Mouse (Mus musculus): ENCODE measurements around the gene Cnnm4. TPM values are rescaled to one million over a fixed set of nuclear protein-coding genes. Genes with fewer than 3 reads are reported as not detected.

Gene Cnnm4
- polyA plus RNA-seq, 1 experiment from 2014 or later: 3.8 TPM

DNA sequence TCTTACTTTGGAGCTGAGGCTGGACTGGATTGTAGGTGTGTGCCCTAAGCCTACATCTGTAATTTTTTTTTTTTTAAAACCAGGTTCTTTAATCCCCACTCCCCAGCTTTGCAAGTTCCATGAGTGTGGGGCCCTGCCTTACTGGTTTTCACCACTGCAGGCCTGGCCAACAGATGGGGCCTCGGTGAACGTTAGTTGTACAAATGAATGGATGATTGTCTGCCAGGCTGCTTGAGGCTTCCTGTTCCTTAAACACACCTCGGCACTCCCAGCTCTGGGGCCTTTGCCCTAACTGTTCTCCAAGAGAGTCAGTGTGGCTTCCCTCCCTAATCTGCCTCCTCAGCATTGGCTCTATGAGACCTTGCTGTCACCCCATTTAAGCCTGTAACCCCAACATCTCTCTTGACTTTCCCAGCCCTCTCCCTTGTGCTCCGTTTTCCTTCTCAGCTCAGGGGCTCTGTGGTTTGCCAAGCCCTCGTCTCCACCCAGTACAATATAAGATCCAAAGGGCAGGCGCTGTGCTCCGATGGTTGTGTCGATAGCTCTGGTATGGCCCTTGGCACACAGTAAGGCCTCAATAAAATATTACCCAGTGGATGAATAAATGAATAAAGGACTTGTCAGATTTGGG, 4.2 kb downstream of the Cnnm4 start:
- Histone ChIP-seq H3K27ac (no peak overlapping the region), H3K27me3 (replicated peaks) (peaks cover 22% of the 10 kb centered on the region), H3K36me3 (no peaks in the 10 kb centered on the region), H3K4me1 (peaks cover 54% of the 10 kb centered on the region), H3K4me2 (peak overlapping the region; percentile 6; the same call in 1 of the 2 replicates), H3K4me3 (no peak overlapping the region), H3K9ac (no peak overlapping the region), H3K9me3 (replicated peaks) (no peaks in the 10 kb centered on the region)
- ATAC-seq: no peak
- 47% methylated on average over 8 of the region's 8 CpGs for WGBS (ENCODE audit: insufficient replicate concordance)

DNA sequence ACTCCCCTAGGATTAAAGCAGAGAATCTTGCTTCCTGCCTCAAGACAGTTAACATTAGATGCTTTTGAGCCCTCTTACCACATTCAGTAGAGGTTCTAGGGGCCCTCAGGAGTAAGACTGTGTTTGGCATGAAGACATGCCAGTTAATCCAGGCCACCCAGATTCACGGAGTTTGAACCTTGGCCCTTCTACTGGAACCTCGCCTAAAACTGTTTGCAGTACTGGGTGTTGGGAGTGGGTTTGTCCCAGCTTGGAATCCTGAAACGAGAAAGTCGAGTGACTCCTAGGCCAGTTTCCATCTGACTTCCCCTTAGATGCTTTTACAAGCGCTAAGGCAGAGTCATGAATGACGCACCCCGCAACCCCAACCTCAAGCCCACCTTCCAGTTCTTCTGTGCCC, 5.0 kb downstream of the Cnnm4 start:
- Histone ChIP-seq H3K4me2 (no peak overlapping the region), H3K27ac (no peak overlapping the region), H3K27me3 (replicated peaks) (peaks cover 22% of the 10 kb centered on the region), H3K4me1 (peaks cover 54% of the 10 kb centered on the region), H3K9me3 (replicated peaks) (no peaks in the 10 kb centered on the region), H3K36me3 (no peaks in the 10 kb centered on the region), H3K4me3 (no peak overlapping the region), H3K9ac (no peak overlapping the region)
- ATAC-seq: no peak
- 69% methylated on average over 7 of the region's 7 CpGs for WGBS (ENCODE audit: insufficient replicate concordance)

DNA sequence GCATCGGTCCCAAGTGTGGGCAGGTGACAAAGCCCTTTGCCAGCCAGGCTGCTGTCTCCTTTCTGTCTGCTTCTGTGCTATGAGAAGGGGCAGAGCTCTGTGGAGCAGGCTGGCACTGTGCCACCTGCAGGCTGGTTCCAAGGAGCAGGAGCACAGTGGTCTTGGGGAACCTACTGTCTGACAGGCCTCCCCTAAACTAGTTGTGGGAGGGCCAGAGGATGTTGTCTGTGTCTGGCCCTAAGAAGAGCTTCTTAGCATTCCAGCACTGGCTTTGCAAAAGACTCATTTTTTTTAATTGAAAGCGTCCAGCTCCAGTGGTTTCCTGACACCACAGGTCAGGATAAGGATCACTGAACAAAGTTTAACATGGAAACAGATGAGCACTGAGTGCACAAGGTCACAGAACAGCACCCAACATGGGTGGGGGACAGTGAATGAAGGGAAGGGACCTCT, 6.9 kb downstream of the Cnnm4 start:
- Histone ChIP-seq H3K4me1 (peaks cover 43% of the 10 kb centered on the region), H3K9me3 (replicated peaks) (no peaks in the 10 kb centered on the region), H3K36me3 (no peaks in the 10 kb centered on the region), H3K27ac (no peak overlapping the region), H3K4me3 (no peak overlapping the region), H3K4me2 (no peak overlapping the region), H3K27me3 (replicated peaks) (peaks cover 6% of the 10 kb centered on the region), H3K9ac (no peak overlapping the region)
- ATAC-seq: no peak
- 71% methylated on average over 2 of the region's 2 CpGs for WGBS (ENCODE audit: insufficient replicate concordance)

- Histone ChIP-seq H3K9me3 (replicated peaks) (no peaks in the 10 kb centered on the region), H3K4me1 (peaks cover 25% of the 10 kb centered on the region), H3K9ac (no peak overlapping the region), H3K27ac (no peak overlapping the region), H3K4me3 (no peak overlapping the region), H3K4me2 (no peak overlapping the region), H3K27me3 (replicated peaks) (no peaks in the 10 kb centered on the region), H3K36me3 (no peaks in the 10 kb centered on the region)
- WGBS (ENCODE audit: insufficient replicate concordance): 74% methylated on average over 12 of the region's 12 CpGs
- no peak for ATAC-seq
Observed at GRCm38 (mm10) chr1:36479903-36480899, 8.8 kb downstream of the Cnnm4 start.

GRCm38 (mm10) chr1:36483825-36484224, 12.4 kb downstream of the Cnnm4 start:
- H3K4me3 ChIP-seq: no peak overlapping the region
- H3K4me2 ChIP-seq: no peak overlapping the region
- no peak overlapping the region for H3K27ac ChIP-seq
- 62% methylated on average over 4 of the region's 4 CpGs for WGBS (ENCODE audit: insufficient replicate concordance)
- H3K9me3 ChIP-seq (replicated peaks): no peaks in the 10 kb centered on the region
- ATAC-seq: peak; percentile 37
- no peaks in the 10 kb centered on the region for H3K36me3 ChIP-seq
- H3K4me1 ChIP-seq: peaks cover 8% of the 10 kb centered on the region
- H3K9ac ChIP-seq: no peak overlapping the region
- no peaks in the 10 kb centered on the region for H3K27me3 ChIP-seq (replicated peaks)

- WGBS (ENCODE audit: insufficient replicate concordance): 64% methylated on average over 7 of the region's 7 CpGs
- no peaks in the 10 kb centered on the region for H3K27me3 ChIP-seq (replicated peaks)
- no peak overlapping the region for H3K27ac ChIP-seq
- H3K36me3 ChIP-seq: no peaks in the 10 kb centered on the region
- peaks cover 8% of the 10 kb centered on the region for H3K4me1 ChIP-seq
- H3K9me3 ChIP-seq (replicated peaks): no peaks in the 10 kb centered on the region
- no peak overlapping the region for H3K4me3 ChIP-seq
- no peak overlapping the region for H3K9ac ChIP-seq
- ATAC-seq: no peak
- H3K4me2 ChIP-seq: no peak overlapping the region
Observed at GRCm38 (mm10) chr1:36485080-36485479, 13.7 kb downstream of the Cnnm4 start.

DNA sequence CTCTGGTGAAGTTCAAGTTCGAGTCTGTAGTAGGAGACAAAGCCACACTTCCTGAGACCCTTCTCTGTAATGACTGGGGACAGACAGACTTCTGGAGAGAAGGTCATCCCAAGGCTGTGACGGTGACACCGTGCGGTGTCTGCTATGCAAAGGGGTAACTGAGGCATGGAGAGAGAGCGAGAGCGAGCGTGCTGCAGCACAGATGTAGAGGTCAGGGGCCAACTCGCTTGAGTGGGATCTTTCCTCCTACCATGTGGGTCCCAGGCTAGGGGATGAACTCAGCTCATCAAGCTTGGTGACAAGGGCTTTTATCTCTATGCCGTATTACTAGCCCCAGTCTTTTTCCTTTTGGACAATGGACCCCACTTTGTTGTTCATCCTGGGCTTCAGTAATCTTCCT, 15.7 kb downstream of the Cnnm4 start:
- Histone ChIP-seq H3K9me3 (replicated peaks) (no peaks in the 10 kb centered on the region), H3K9ac (no peak overlapping the region), H3K4me2 (no peak overlapping the region), H3K4me3 (no peak overlapping the region), H3K4me1 (peaks cover 6% of the 10 kb centered on the region), H3K27me3 (replicated peaks) (no peaks in the 10 kb centered on the region), H3K27ac (no peak overlapping the region), H3K36me3 (no peaks in the 10 kb centered on the region)
- WGBS (ENCODE audit: insufficient replicate concordance): 75% methylated on average over 9 of the region's 9 CpGs
- no peak for ATAC-seq

DNA sequence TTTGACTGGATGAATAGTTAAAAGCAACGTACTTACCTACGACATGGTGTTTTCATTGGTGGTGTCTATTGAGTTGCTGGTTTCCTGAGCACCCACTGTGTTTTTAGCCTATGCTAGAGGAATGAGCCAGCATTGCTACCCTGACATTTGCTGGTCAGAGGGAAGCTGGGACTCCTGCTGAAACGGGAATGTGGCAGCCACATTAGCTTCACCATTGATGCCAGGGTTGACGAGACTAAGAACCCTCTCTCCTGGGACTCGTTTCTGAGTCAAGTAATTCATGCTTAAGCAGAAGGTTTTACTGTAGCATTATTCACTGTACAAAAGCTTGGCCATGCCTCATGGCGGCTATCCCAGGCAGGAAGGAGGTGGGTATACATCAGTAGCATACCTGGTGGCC, 18.2 kb downstream of the Cnnm4 start:
- no peak for ATAC-seq
- 69% methylated on average over 6 of the region's 6 CpGs for WGBS (ENCODE audit: insufficient replicate concordance)
- no peak overlapping the region for H3K9ac ChIP-seq
- no peak overlapping the region for H3K4me3 ChIP-seq
- H3K36me3 ChIP-seq: no peaks in the 10 kb centered on the region
- no peaks in the 10 kb centered on the region for H3K4me1 ChIP-seq
- no peaks in the 10 kb centered on the region for H3K27me3 ChIP-seq (replicated peaks)
- no peaks in the 10 kb centered on the region for H3K9me3 ChIP-seq (replicated peaks)
- no peak overlapping the region for H3K27ac ChIP-seq
- H3K4me2 ChIP-seq: no peak overlapping the region

DNA sequence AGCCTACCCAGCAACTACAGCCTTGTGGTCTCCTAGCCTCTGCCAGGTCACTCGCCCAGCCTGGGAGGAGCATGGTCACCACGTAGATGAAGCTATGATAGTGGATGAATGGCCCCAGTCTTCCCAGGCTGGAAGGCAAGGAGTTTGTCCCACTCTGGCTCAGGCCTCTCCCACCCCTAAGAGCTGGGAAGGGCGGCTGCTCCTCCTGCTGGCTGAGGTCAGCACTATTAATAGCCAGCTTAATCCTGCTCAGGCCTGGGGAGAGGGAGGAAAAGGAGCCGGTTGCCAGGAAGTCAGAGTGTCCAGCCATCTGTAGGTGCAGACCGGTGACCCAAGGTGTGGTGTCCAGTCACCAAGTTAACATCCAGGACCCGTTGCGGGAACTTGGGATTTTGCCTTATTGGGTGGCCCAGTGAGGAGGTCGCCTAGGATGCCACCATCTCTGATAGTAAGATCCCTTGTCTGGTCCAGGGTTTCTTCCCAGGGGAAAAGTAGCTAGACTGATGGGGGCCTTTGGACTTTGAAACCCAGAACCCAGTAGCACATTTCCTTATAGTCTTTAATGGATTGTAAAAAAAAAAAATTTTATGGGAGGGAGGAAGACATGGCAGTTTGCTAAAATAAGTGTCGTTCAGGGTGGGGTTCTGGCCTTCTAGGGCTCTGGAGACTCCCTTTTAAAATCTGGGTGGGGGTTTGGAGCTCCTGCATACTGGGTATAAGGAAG, 21.2 kb downstream of the Cnnm4 start:
- Histone ChIP-seq H3K4me1 (no peaks in the 10 kb centered on the region), H3K4me2 (no peak overlapping the region), H3K9me3 (replicated peaks) (no peaks in the 10 kb centered on the region), H3K4me3 (no peak overlapping the region), H3K36me3 (no peaks in the 10 kb centered on the region), H3K27me3 (replicated peaks) (no peaks in the 10 kb centered on the region), H3K9ac (no peak overlapping the region), H3K27ac (no peak overlapping the region)
- ATAC-seq: 0 out of 2 replicates have a peak, but pooled peaks have one; percentile 30
- WGBS (ENCODE audit: insufficient replicate concordance): 52% methylated on average over 9 of the region's 9 CpGs

DNA sequence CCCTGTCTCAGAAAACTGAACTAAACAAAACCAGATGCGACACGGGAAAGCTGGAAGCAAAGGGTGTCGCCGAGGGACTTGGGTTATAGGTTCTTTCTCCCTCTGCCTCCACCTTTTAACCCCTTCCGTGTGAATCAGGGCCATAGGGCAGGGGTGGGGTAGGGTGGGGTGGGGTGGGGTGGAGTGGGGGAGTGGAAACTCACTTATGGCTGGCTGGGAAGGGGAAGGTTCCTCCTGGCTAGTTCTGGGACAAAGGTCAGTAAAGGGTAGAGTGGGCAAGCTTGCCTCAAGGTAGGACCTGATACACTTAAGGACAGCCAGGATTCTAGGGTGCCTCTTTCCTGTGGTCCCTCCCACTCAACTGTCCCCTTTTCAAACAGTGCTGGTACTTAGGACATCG, 21.9 kb downstream of the Cnnm4 start:
- ATAC-seq: no peak
- WGBS (ENCODE audit: insufficient replicate concordance): 69% methylated on average over 6 of the region's 6 CpGs
- H3K4me2 ChIP-seq: no peak overlapping the region
- H3K36me3 ChIP-seq: no peaks in the 10 kb centered on the region
- no peak overlapping the region for H3K27ac ChIP-seq
- no peaks in the 10 kb centered on the region for H3K9me3 ChIP-seq (replicated peaks)
- H3K9ac ChIP-seq: no peak overlapping the region
- no peaks in the 10 kb centered on the region for H3K27me3 ChIP-seq (replicated peaks)
- no peaks in the 10 kb centered on the region for H3K4me1 ChIP-seq
- H3K4me3 ChIP-seq: no peak overlapping the region

DNA sequence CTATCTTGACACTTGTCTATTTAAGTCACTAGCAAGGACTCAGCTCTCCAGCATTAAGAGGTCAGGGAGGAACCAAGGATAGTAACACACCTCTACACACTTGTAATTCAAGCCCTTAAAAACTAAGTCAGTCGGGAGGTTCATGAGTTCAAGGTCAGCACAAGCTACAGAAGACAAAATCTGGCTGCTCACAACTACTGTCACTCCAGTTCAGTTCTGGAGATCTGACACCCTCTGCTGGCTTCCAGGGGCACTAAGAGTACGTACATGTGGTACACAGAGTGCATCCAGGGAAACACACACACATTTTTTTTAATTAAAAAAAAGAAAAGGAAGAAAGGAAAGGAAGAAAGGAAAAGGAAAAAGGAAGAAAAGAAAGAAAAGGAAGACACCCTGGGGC, 25.3 kb downstream of the Cnnm4 start:
- no peak overlapping the region for H3K27ac ChIP-seq
- H3K4me1 ChIP-seq: no peaks in the 10 kb centered on the region
- H3K4me2 ChIP-seq: no peak overlapping the region
- H3K4me3 ChIP-seq: no peak overlapping the region
- H3K9me3 ChIP-seq (replicated peaks): no peaks in the 10 kb centered on the region
- H3K9ac ChIP-seq: no peak overlapping the region
- no peaks in the 10 kb centered on the region for H3K27me3 ChIP-seq (replicated peaks)
- WGBS (ENCODE audit: insufficient replicate concordance): 54% methylated on average over 2 of the region's 2 CpGs
- ATAC-seq: no peak
- peaks cover 8% of the 10 kb centered on the region; the same call in 1 of the 2 replicates for H3K36me3 ChIP-seq

- Histone ChIP-seq H3K27me3 (replicated peaks) (no peaks in the 10 kb centered on the region), H3K4me1 (no peaks in the 10 kb centered on the region), H3K4me3 (no peak overlapping the region), H3K9ac (no peak overlapping the region), H3K4me2 (no peak overlapping the region), H3K27ac (no peak overlapping the region), H3K36me3 (peaks cover 8% of the 10 kb centered on the region; the same call in 1 of the 2 replicates), H3K9me3 (replicated peaks) (no peaks in the 10 kb centered on the region)
- ATAC-seq: no peak
- 58% methylated on average over 2 of the region's 2 CpGs for WGBS (ENCODE audit: insufficient replicate concordance)
Observed at GRCm38 (mm10) chr1:36497312-36497711, 25.9 kb downstream of the Cnnm4 start.

All from liver, embryonic 12.5 days (tissue).